Mouse (Mus musculus): ENCODE data around the gene Rnf41.

Gene Rnf41

GRCm38 (mm10) chr10:128388941-128389340 is 22.5 kb upstream of the Rnf41 start:
- no peak for DNase-seq

DNA sequence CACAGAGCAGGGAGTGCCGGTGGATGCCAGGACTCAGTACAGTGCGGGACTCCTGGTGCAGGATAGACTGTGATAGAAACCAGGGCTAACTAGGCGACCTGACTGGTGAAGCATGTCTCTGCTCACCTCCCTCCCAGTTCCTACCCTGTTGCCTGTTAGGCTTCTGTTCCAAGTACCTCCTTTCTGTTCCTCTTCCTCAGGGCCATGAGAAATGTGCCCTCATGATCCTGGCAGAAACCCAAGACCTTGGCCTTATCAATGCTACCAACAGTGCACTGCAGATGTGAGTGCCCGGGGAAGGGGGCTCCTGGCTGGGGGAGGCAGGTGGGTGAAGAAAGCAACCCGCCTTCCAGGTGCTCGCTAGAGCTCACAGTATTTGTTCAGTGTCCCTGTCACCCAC is 21.9 kb upstream of the Rnf41 start:
- no peak for DNase-seq

DNA sequence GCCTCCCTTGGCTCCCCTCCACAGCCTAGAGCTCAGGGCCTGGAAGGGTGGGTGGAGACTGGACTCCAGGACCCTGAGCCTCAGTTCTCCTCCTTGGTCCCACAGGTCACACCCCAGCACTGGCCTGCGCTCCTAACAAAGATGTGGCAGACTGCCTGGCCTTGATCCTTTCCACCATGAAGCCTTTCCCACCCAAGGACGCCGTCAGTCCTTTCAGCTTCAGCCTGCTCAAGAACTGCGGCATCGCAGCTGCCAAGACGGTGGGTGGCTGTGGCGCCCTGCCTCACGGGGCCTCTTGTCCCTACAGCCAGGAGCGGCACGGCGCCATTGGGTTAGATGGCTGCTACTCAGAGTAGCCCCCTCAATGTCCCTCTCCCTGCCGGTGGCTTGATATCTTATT is 21.1 kb upstream of the Rnf41 start:
- no peak for DNase-seq

GRCm38 (mm10) chr10:128391850-128392249 is 19.6 kb upstream of the Rnf41 start:
- no peak for DNase-seq

DNA sequence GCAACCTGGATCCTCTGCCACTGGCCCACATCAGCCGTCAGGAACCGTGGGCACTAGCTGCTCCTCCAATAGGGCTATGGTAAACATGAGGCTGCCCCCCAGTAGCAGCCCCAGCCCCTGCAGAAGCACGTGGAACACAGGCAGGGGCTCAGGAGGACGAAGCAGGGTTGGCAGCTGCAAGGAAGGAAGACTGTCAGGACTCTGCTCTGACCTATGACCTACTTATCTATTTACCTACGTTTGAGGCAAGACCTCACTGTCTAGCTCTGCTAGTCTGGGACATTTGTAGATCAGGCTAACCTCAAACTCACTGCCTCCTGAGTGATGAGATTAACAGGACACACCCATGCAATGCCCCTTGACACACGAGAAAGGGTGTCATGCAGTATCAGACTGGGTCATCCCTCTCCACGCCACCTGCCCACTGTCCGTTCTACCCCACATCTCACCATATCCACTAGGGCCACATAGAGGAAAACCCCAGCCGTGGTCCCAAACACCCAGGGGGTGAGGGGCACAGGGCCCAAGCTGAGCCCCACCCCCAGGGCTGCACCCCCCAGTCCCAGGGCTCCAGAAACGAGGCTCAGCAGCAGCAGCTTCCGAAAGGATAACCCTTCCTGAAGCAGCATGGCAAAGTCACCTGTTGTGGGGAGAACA is 15.3 kb upstream of the Rnf41 start:
- no peak for DNase-seq

DNA sequence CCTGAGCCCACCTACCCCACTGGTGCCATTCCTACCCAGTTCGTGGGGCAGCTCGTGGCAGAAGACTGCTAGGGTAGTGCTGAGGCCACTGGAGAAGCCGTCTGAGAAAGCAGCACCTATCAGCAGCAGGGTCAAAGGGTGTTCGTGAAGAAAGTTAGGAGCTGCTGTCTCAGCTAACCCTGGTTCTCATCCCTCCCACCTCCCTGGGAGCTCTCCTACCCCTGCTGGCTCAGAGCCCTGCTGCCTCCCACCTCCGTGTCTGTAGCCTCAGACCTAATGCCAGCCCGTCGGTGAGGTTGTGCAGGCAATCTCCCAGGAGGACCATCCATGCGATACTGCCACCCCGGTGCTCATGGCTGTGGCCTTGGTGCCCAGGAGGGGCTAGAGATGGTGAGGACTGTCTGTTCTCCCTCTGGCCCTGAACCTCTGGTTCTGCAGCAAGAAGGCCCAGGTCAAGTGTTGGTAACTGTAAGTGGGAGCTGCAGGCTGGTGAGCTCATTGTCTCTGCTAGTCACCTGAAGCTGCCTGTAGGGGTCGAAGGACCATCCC is 14.7 kb upstream of the Rnf41 start:
- DNase-seq: no peak

DNA sequence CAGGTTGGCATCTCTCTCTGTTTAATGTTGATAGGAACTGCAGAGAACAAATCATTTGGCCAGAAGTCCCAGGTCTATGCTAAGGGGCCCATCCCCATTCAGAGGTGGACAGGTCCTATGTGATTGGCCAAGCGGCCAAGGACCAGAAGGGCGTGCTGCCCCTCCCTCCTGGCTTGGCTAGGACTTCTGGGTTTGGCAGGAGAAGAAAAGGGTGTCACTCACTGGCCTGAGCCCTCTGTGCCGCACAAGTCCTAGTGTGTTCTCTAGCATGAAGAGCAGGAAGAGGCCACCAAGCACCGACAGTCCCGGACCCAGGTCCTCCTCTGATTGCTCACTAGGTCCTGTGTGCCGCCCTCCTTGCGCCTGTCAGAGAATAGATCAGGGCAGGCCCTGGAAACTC is 14.0 kb upstream of the Rnf41 start:
- peak; percentile 71 for DNase-seq

DNA sequence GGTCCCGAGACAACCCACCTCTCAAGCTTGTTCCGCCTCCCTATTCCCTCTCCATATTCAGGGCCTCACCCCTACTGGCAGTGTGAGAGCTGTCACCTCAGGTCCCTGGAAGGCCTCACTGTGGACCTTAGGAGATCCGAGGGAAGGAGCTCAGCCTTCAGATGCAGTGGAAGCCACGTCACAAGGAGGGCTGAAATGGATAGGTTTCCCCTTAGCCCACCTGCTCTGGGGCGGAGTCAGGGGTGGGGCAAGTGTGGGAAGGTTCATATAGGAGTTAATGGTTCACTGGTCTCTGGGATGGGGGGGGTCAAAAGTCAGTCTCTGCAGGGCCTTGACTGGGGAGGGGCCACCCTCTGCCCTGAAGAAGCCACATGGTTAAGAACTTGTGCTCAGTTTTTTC is 11.1 kb upstream of the Rnf41 start:
- no peak for DNase-seq

DNA sequence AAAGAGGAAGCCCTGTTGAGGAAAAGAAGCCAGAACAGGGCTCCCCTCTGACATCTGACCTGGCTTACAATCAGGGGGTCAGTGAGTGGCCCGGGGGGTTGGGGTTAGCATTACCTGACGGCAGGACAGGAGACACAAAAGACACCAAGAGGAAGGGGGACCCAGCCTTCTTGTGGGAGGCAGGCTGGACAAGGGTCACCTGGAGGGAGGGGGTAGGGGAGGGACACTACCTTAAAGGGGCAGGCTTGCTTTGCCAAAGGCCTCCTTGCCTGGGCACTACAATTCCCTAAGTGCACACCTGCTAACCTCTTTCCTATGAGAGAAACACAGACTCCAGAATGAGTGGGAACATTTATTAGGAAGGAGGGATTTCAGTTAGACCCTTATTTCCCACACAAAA is 10.4 kb upstream of the Rnf41 start, which contains the start of gene Slc39a5:
TSS of gene Slc39a5 (minus strand) at position 174 of the 400 bp plus-strand sequence.
- DNase-seq: no peak

- no peak for DNase-seq
Measured at GRCm38 (mm10) chr10:128401638-128402037, 9.8 kb upstream of the Rnf41 start.

GRCm38 (mm10) chr10:128403931-128404330 is 7.5 kb upstream of the Rnf41 start:
- DNase-seq: peak; percentile 82

GRCm38 (mm10) chr10:128408591-128409535 is 2.6 kb upstream of the Rnf41 start:
- peak; percentile 72 for DNase-seq

DNA sequence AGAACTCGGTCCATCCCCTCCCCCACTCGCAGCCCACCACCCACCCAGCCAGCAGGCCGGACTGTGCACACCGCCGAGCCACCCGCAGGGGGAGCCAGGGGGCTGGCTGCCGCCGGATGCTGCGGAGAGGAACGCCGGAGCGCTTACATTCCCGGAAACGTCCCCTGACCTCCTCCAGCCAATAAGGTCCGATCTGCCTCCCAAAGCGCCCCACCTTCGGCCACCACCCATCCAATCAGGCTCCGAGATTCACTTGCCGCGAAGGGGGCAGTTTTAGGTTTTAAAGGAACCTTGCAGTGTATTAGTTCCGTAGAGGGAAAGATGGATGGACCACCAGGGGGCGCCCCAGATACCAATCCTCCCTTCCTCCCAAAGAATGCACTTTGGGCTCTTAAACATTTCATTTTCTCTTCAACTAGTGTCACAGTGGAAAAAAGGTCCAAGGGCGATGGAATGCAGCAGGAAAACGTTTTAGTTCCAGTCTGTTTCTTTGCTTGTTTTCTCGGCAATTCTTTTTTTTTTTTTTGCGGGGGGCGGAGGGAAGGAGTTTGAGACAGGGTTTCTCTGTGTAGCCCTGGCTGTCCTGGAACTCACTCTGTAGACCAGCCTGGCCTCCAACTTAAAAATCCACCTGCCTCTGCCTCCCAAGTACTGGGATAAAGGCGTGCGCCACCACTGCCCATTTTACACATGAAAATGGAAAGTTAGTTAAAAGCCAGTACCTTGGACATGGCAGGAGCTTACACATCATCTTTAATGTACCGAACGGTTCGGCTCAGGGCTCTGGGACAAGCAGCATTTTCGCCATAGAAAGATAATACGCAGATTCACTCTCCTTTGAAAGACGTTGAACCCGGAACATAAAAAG is 1.5 kb upstream of the Rnf41 start:
- peak; percentile 98 for DNase-seq

- DNase-seq: no peak
Measured at GRCm38 (mm10) chr10:128410560-128410845, 954 bp upstream of the Rnf41 start.

DNA sequence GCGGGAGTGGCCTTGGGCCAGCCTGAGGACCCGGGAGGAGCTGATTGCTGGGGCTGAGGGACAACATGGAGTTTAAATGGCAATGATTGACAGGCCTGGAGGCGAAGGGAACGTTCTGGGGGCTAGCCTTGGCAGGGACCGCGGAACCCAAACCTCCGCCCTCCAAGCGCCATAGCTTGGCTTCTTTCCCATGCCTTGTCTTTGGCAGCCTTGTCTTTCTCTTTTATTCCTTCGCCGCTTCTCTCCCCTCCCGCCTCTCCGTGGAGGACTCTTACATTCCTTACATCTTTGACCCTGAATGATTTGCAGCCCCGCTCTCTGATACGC is 561 bp downstream of the Rnf41 start:
- DNase-seq: peak; percentile 75

DNA sequence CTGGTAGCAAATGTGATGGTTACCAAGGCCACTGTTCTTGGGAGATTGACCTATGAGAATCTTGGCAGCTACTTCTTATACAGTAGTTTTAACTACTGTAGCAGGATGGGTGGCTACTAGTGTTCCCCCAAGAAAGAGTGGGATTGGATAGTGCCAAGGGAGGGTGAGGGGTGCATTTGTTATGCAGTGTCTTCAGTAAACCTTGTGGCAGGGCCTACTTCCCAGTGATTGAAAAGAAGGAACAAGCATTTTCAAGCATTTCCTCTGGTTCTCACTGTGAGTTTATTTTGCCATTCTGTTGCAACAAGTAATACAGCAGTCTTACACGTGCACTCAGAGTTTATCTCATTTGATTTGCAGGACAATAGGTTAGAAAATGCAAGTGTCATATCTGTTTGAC is 1.1 kb downstream of the Rnf41 start:
- no peak for DNase-seq

DNA sequence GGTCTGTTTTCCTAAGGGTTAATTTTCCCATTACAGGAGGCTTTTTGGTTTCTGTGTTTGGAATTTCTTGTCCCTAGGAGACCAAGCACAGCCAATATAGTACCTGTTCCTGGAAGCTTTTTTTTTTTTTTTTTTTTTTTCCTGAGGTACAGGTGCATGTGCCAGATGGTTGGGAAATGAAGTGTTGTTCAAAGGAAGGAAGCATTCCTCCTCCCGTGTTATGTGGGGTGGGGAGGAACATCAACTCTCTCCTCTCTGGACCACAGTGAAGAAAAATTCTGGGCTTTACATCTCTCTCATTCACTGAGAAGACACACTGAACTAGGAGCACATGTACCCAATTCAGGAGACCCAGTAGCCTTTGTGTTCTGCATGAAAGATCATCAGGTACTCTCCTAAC is 1.6 kb downstream of the Rnf41 start:
- no peak for DNase-seq

DNA sequence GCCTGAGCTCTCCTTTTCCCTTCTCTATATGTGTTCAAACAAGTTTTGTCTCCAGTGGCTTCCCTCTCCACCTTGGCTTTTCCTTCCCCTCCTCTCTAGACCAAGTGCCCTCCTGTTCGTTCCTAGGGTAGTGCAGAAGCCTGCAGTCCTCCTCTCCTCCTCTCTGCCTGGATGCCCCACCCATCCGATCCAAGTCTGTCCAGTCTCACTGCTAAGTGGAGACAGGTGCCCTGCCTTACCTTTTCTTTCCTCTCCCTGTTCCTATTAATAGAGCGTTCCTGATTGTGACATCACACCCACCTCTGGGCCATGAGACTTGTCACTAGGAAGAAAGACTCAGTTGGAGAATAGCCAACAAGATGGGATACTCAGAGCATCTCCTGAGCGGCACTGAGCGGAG is 3.4 kb downstream of the Rnf41 start:
- no peak for DNase-seq

GRCm38 (mm10) chr10:128422426-128422825 is 11.0 kb downstream of the Rnf41 start:
- no peak for DNase-seq

GRCm38 (mm10) chr10:128424604-128425003 is 13.1 kb downstream of the Rnf41 start:
- no peak for DNase-seq

DNA sequence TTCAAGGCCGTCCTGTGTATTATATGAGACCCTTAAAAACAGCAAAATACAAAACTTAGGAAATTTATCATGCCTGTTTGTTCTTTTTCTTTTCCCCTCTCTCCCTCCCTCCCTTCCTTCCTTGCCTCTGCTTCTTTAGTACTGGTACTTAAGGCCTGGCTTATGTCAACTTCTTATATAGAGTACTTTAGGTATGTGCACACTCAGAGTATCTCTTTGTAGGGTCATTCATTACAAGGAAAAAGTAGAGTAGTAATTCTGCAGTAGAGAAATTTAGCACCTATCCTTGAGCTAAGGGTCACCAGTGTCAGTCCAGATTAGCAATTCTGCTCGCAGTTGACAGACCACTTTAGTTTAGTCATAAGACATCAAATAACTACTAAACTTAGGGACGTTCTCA is 13.8 kb downstream of the Rnf41 start:
- DNase-seq: no peak

DNA sequence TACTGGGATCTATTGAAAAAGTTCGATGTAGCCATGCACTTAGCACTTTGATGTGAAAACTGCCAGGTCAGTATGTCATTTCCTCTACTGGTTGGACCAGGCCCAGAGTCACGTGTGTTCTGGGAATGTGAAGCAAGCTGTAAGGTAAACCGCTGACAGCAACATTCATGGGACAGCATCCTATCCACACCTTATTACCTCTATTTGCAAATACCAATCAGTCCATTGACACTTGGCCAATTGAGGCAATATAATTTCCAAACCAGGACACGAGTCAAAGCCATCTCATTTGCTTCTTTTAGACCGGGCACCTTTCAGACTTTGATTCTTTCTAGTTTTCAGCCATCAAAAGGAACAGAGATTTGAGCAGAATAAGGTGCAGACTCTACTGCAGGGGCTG is 17.6 kb downstream of the Rnf41 start:
- no peak for DNase-seq

DNA sequence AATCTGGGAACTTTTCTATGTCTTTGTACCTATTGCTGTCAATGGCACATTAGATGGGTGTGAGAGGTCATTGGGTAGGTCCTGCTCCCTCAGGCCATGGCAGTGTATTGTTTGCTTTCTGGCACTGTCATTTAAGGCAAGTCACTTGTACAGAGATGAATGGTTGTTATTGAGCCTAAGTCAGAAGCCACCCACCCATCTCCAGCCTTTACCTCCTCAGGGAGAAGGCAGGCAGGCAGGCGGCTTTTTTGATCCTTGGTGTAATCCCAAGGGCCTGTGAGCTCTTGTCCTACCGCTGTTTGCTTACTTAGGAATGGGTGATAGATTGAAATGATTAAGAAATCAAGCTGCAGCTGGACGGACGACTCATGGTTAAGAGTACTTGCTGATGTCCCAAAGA is 18.0 kb downstream of the Rnf41 start:
- no peak for DNase-seq

All from cerebellum, adult 11-12 months (tissue).